Mouse (Mus musculus) 3134 (cell line): Measurements from ENCODE around the gene Ckmt1.
"Not testable (repeated sequence)": the region's sequence is repeated elsewhere in the genome, so short reads cannot be mapped to it uniquely, and the experiment has no call there.

Source experiments
- DNase-seq: peaks from one replicate; pipeline ENCODE4 v3.0.0-alpha.2; 2011; ENCODE audit warnings: low spot score; ENCODE audit not compliant: insufficient read length; ENCODE audit errors: extremely low read depth

The Ckmt1 gene

GRCm38 (mm10) chr2:121357494-121357893 is at the start of gene Ckmt1:
Gene Ckmt1 (plus strand): TSS chr2:121357714.
- DNase-seq: no peak

GRCm38 (mm10) chr2:121308997-121309416 is 48.5 kb upstream of the Ckmt1 start:
- DNase-seq: no peak

GRCm38 (mm10) chr2:121316278-121316677 is 41.2 kb upstream of the Ckmt1 start:
- no peak for DNase-seq

- no peak for DNase-seq
These were observed 34.5 kb upstream of the Ckmt1 start for GRCm38 (mm10) chr2:121323041-121323440.

- DNase-seq: no peak
These were observed 33.6 kb upstream of the Ckmt1 start for GRCm38 (mm10) chr2:121323693-121324470.

GRCm38 (mm10) chr2:121329492-121329891 is 28.0 kb upstream of the Ckmt1 start:
- no peak for DNase-seq

- DNase-seq: no peak
These were observed 18.5 kb upstream of the Ckmt1 start for GRCm38 (mm10) chr2:121339057-121339456.

- no peak for DNase-seq
These were observed 4.4 kb upstream of the Ckmt1 start for GRCm38 (mm10) chr2:121353156-121353555.

- no peak for DNase-seq
These were observed 3.1 kb upstream of the Ckmt1 start for GRCm38 (mm10) chr2:121354378-121354777.

- peak; percentile 92 for DNase-seq
These were observed 2.5 kb upstream of the Ckmt1 start, which contains the start of gene Ppip5k1 for GRCm38 (mm10) chr2:121354820-121355592. Gene Ppip5k1 (minus strand): TSS chr2:121355396.

GRCm38 (mm10) chr2:121357961-121358360 is 447 bp downstream of the Ckmt1 start:
- DNase-seq: no peak

- no peak for DNase-seq
These were observed 867 bp downstream of the Ckmt1 start for GRCm38 (mm10) chr2:121358381-121358780.

GRCm38 (mm10) chr2:121359461-121359860 is 1.9 kb downstream of the Ckmt1 start:
- no peak for DNase-seq

GRCm38 (mm10) chr2:121363656-121364055 is 6.1 kb downstream of the Ckmt1 start:
- no peak for DNase-seq

GRCm38 (mm10) chr2:121368831-121369230 is 11.3 kb downstream of the Ckmt1 start:
- DNase-seq: no peak

GRCm38 (mm10) chr2:121370921-121371320 is 13.4 kb downstream of the Ckmt1 start:
- DNase-seq: no peak

GRCm38 (mm10) chr2:121372266-121372665 is 14.8 kb downstream of the Ckmt1 start:
- no peak for DNase-seq

GRCm38 (mm10) chr2:121374766-121375165 is 17.3 kb downstream of the Ckmt1 start:
- no peak for DNase-seq

- DNase-seq: not testable (repeated sequence)
These were observed 29.6 kb downstream of the Ckmt1 start, which contains the start of gene Strc for GRCm38 (mm10) chr2:121386961-121387575. Gene Strc (minus strand): TSS chr2:121387168.

- DNase-seq: no peak
These were observed 39.1 kb downstream of the Ckmt1 start for GRCm38 (mm10) chr2:121396624-121397023.

GRCm38 (mm10) chr2:121403296-121403695 is 45.8 kb downstream of the Ckmt1 start:
- no peak for DNase-seq
